Mouse (Mus musculus): ENCODE results near the gene Jmjd1c. TPM values are rescaled to one million over a fixed set of nuclear protein-coding genes. Genes with fewer than 3 reads are reported as not detected.
A peak's percentile ranks its signal among the peaks of the same experiment; 100 is the strongest.

Jmjd1c gene
- polyA plus RNA-seq, 2 experiments: 34.5 to 52.2 TPM

DNA sequence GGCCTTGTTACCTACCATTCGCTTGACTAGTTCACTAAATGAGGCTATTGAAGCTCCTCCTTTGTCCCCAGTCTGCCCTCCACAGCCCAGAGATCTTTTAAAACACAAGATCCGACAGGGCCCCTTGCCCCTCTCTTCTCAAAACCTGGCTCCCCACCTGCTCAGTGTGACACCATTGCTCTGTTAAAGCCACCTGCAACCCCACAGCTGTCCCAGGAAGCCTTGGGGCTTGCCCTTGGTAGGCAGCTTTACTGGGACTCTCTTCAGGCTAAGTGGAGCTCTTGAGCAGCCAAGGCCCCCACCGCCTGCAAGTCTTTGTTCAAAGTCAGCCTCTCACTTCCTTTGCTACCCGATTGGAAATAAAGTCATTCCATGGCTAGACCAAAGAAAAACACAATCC lies 16.9 kb upstream of the Jmjd1c start:
- no peak for DNase-seq (ENCODE audit: low spot score)
- 75% methylated on average over 4 of the region's 4 CpGs for WGBS
- H3K36me3 ChIP-seq (ENCODE audit: control insufficient read depth, insufficient read depth, low read length): no peaks in the 10 kb centered on the region
- no peaks in the 10 kb centered on the region for H3K9me3 ChIP-seq (ENCODE audit: control insufficient read depth, low read length)
- H3K4me3 ChIP-seq (replicated peaks; ENCODE audit: low read length): no peak overlapping the region
- no peak overlapping the region for H3K4me2 ChIP-seq (replicated peaks; ENCODE audit: low read depth, low read length, severe bottlenecking)
- no peak for TF ChIP-seq POLR2A (IDR thresholded peaks at IDR 0.05; ENCODE audit: borderline replicate concordance, extremely low read depth, insufficient read depth, insufficient read length)
- H3K4me1 ChIP-seq (ENCODE audit: control insufficient read depth, insufficient read depth, low read length): peaks cover 18% of the 10 kb centered on the region
- H3K27me3 ChIP-seq (ENCODE audit: control insufficient read depth, insufficient read depth, low read length): no peaks in the 10 kb centered on the region
- H3K27ac ChIP-seq (replicated peaks; ENCODE audit: low read depth, low read length): no peak overlapping the region
- no peak overlapping the region for H3K9ac ChIP-seq (ENCODE audit: low read depth, low read length, severe bottlenecking)
- no peak for ATAC-seq (ENCODE audit: low FRiP score, low read depth)

- 55% methylated on average over 18 of the region's 18 CpGs for WGBS
- Histone ChIP-seq H3K27ac (replicated peaks; ENCODE audit: low read depth, low read length) (no peak overlapping the region), H3K4me2 (replicated peaks; ENCODE audit: low read depth, low read length, severe bottlenecking) (no peak overlapping the region), H3K4me3 (replicated peaks; ENCODE audit: low read length) (no peak overlapping the region), H3K27me3 (ENCODE audit: control insufficient read depth, insufficient read depth, low read length) (no peaks in the 10 kb centered on the region), H3K4me1 (ENCODE audit: control insufficient read depth, insufficient read depth, low read length) (peaks cover 32% of the 10 kb centered on the region), H3K9ac (ENCODE audit: low read depth, low read length, severe bottlenecking) (no peak overlapping the region), H3K9me3 (ENCODE audit: control insufficient read depth, low read length) (no peaks in the 10 kb centered on the region), H3K36me3 (ENCODE audit: control insufficient read depth, insufficient read depth, low read length) (no peaks in the 10 kb centered on the region)
- DNase-seq (ENCODE audit: low spot score) (no peak), ATAC-seq (ENCODE audit: low FRiP score, low read depth) (no peak)
- TF ChIP-seq POLR2A (IDR thresholded peaks at IDR 0.05; ENCODE audit: borderline replicate concordance, extremely low read depth, insufficient read depth, insufficient read length): no peak
These were observed 14.5 kb upstream of the Jmjd1c start for GRCm38 (mm10) chr10:67081206-67082007.

- Histone ChIP-seq H3K4me1 (ENCODE audit: control insufficient read depth, insufficient read depth, low read length) (peaks cover 32% of the 10 kb centered on the region), H3K9me3 (ENCODE audit: control insufficient read depth, low read length) (no peaks in the 10 kb centered on the region)
These were observed 13.4 kb upstream of the Jmjd1c start for GRCm38 (mm10) chr10:67082531-67082930.

DNA sequence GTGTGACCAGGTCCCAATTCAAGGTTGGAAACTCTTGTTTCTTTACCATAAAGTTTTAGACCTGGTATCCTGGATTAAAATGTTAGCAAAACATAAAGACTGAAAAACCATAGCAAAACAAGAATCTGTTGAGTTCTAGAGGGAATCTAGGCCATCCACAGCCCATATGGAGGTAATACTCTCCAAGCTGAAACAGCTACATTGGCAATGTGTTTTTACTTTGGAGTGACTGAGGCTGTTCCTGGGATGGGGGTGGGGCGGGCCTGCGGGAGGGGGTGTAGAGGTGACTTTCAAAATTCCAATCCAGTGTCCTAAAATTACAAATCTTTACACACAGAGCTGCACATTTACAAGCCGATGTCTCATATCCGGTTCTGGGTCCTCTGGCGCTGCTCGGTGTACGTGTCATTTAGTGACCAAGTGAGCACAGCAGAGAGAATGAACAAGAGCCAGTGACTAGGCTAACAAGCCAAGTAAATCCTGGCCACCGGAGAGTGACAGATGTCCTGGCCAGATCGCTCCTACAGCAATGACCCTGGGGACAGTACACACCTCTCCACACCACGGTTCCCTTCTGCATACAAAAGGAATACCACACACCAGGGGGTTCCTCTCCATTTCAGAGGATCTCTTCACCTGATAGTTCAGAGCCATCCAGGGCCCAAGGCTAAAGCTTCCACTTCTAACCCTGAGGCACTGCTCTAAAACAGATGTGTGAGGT lies 12.3 kb upstream of the Jmjd1c start:
- H3K27me3 ChIP-seq (ENCODE audit: control insufficient read depth, insufficient read depth, low read length): no peaks in the 10 kb centered on the region
- peaks cover 32% of the 10 kb centered on the region for H3K4me1 ChIP-seq (ENCODE audit: control insufficient read depth, insufficient read depth, low read length)
- 26% methylated on average over 10 of the region's 10 CpGs for WGBS
- H3K9me3 ChIP-seq (ENCODE audit: control insufficient read depth, low read length): no peaks in the 10 kb centered on the region
- no peak overlapping the region for H3K9ac ChIP-seq (ENCODE audit: low read depth, low read length, severe bottlenecking)
- H3K27ac ChIP-seq (replicated peaks; ENCODE audit: low read depth, low read length): peak overlapping the region; percentile 70
- no peak overlapping the region for H3K4me2 ChIP-seq (replicated peaks; ENCODE audit: low read depth, low read length, severe bottlenecking)
- no peak for TF ChIP-seq POLR2A (IDR thresholded peaks at IDR 0.05; ENCODE audit: borderline replicate concordance, extremely low read depth, insufficient read depth, insufficient read length)
- H3K36me3 ChIP-seq (ENCODE audit: control insufficient read depth, insufficient read depth, low read length): no peaks in the 10 kb centered on the region
- peak; percentile 16 for DNase-seq (ENCODE audit: low spot score)
- no peak overlapping the region for H3K4me3 ChIP-seq (replicated peaks; ENCODE audit: low read length)
- peak; percentile 70; the same call in 1 of the 2 replicates for ATAC-seq (ENCODE audit: low FRiP score, low read depth)

More at GRCm38 (mm10) chr10:67082531-67082930, 13.4 kb upstream of the Jmjd1c start:
- H3K4me2 ChIP-seq (replicated peaks; ENCODE audit: low read depth, low read length, severe bottlenecking): no peak overlapping the region
- H3K27ac ChIP-seq (replicated peaks; ENCODE audit: low read depth, low read length): no peak overlapping the region
- TF ChIP-seq POLR2A (IDR thresholded peaks at IDR 0.05; ENCODE audit: borderline replicate concordance, extremely low read depth, insufficient read depth, insufficient read length): no peak
- no peak overlapping the region for H3K9ac ChIP-seq (ENCODE audit: low read depth, low read length, severe bottlenecking)
- no peaks in the 10 kb centered on the region for H3K36me3 ChIP-seq (ENCODE audit: control insufficient read depth, insufficient read depth, low read length)
- ATAC-seq (ENCODE audit: low FRiP score, low read depth): no peak
- no peaks in the 10 kb centered on the region for H3K27me3 ChIP-seq (ENCODE audit: control insufficient read depth, insufficient read depth, low read length)
- no peak overlapping the region for H3K4me3 ChIP-seq (replicated peaks; ENCODE audit: low read length)
- 76% methylated on average over 4 of the region's 4 CpGs for WGBS
- DNase-seq (ENCODE audit: low spot score): no peak

DNA sequence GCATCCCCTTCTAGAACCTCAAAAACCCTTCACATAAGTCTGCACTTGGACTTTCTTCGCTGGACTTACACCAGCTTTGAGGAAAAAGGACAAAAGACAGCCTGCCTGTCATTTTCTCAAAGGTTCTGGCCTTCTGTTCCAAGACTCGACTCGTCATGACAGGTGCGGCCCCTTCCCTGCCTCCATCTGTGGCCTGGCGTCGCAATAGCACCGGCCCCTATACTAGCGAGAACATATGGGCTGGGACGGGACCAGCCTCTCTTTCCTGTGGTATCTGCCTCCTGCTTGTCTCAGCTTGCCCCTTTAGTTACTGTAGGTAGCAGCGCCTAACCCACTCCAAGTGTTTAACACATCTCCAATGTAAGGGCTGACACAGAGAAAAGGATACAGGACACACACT lies 10.8 kb upstream of the Jmjd1c start:
- H3K9me3 ChIP-seq (ENCODE audit: control insufficient read depth, low read length): no peaks in the 10 kb centered on the region
- no peak overlapping the region for H3K27ac ChIP-seq (replicated peaks; ENCODE audit: low read depth, low read length)
- peaks cover 32% of the 10 kb centered on the region for H3K4me1 ChIP-seq (ENCODE audit: control insufficient read depth, insufficient read depth, low read length)
- DNase-seq (ENCODE audit: low spot score): no peak
- H3K4me2 ChIP-seq (replicated peaks; ENCODE audit: low read depth, low read length, severe bottlenecking): no peak overlapping the region
- TF ChIP-seq POLR2A (IDR thresholded peaks at IDR 0.05; ENCODE audit: borderline replicate concordance, extremely low read depth, insufficient read depth, insufficient read length): no peak
- no peaks in the 10 kb centered on the region for H3K36me3 ChIP-seq (ENCODE audit: control insufficient read depth, insufficient read depth, low read length)
- no peak for ATAC-seq (ENCODE audit: low FRiP score, low read depth)
- no peaks in the 10 kb centered on the region for H3K27me3 ChIP-seq (ENCODE audit: control insufficient read depth, insufficient read depth, low read length)
- 57% methylated on average over 10 of the region's 10 CpGs for WGBS
- no peak overlapping the region for H3K4me3 ChIP-seq (replicated peaks; ENCODE audit: low read length)
- no peak overlapping the region for H3K9ac ChIP-seq (ENCODE audit: low read depth, low read length, severe bottlenecking)

Measured in limb, embryonic 14.5 days (tissue).